Mouse (Mus musculus): Measurements from ENCODE around the gene Alg6. TPM values are rescaled to one million over a fixed set of nuclear protein-coding genes. Genes with fewer than 3 reads are reported as not detected.

The Alg6 gene
- 1 to 10 TPM; 6.7 to 7.2 TPM for total RNA-seq (2021)
- long read RNA-seq, experiment 1, partial matches to known transcripts, result 0 of 3 reads
- long read RNA-seq, experiment 1, other reads (novel, unspliced or antisense), result 3 of 3 reads
- long read RNA-seq, experiment 2, partial matches to known transcripts, result 0 of 8 reads
- long read RNA-seq, experiment 2, other reads (novel, unspliced or antisense), result 5 of 8 reads

- peak; percentile 97 for DNase-seq
- intact Hi-C loops (cut with DNase I; ENCODE audit: low total_unique reads), result loop anchor here (5.0 kb wide), 1 partner anchor 53 kb away; no protein-coding TSS in a partner anchor
Measured at GRCm38 (mm10) chr4:99714904-99715782, at the start of gene Alg6. Gene Alg6, plus strand, starts transcription at chr4:99715664.

- intact Hi-C loops (cut with DNase I; ENCODE audit: low total_unique reads), result no loop called here
- DNase-seq, result no peak
Measured at GRCm38 (mm10) chr4:99670203-99670851, 45.1 kb upstream of the Alg6 start.

- intact Hi-C loops (cut with DNase I; ENCODE audit: low total_unique reads), result no loop called here
- no peak for DNase-seq
Measured at GRCm38 (mm10) chr4:99675191-99675590, 40.3 kb upstream of the Alg6 start.

- intact Hi-C loops (cut with DNase I; ENCODE audit: low total_unique reads), result no loop called here
- DNase-seq, result no peak
Measured at GRCm38 (mm10) chr4:99683941-99684340, 31.5 kb upstream of the Alg6 start.

- no peak for DNase-seq
- intact Hi-C loops (cut with DNase I; ENCODE audit: low total_unique reads), result no loop called here
Measured at GRCm38 (mm10) chr4:99686308-99686707, 29.2 kb upstream of the Alg6 start.

- DNase-seq, result no peak
- intact Hi-C loops (cut with DNase I; ENCODE audit: low total_unique reads), result no loop called here
Measured at GRCm38 (mm10) chr4:99712583-99713183, 2.8 kb upstream of the Alg6 start.

GRCm38 (mm10) chr4:99713971-99714370, 1.5 kb upstream of the Alg6 start:
- DNase-seq, result no peak
- intact Hi-C loops (cut with DNase I; ENCODE audit: low total_unique reads), result no loop called here

- DNase-seq, result no peak
- intact Hi-C loops (cut with DNase I; ENCODE audit: low total_unique reads), result loop anchor here (5.0 kb wide), 1 partner anchor 54 kb away; no protein-coding TSS in a partner anchor
Measured at GRCm38 (mm10) chr4:99715783-99716416, 436 bp downstream of the Alg6 start.

GRCm38 (mm10) chr4:99717905-99718304, 2.4 kb downstream of the Alg6 start:
- DNase-seq, result no peak
- intact Hi-C loops (cut with DNase I; ENCODE audit: low total_unique reads), result loop anchor here (5.0 kb wide), 1 partner anchor 56 kb away; no protein-coding TSS in a partner anchor

- intact Hi-C loops (cut with DNase I; ENCODE audit: low total_unique reads), result no loop called here
- DNase-seq, result peak; percentile 36
Measured at GRCm38 (mm10) chr4:99724331-99724730, 8.9 kb downstream of the Alg6 start.

GRCm38 (mm10) chr4:99725914-99726451, 10.5 kb downstream of the Alg6 start:
- intact Hi-C loops (cut with DNase I; ENCODE audit: low total_unique reads), result no loop called here
- DNase-seq, result no peak

- intact Hi-C loops (cut with DNase I; ENCODE audit: low total_unique reads), result no loop called here
- DNase-seq, result no peak
Measured at GRCm38 (mm10) chr4:99739836-99740235, 24.4 kb downstream of the Alg6 start.

- intact Hi-C loops (cut with DNase I; ENCODE audit: low total_unique reads), result no loop called here
- DNase-seq, result no peak
Measured at GRCm38 (mm10) chr4:99752426-99752825, 37.0 kb downstream of the Alg6 start.

- no peak for DNase-seq
- intact Hi-C loops (cut with DNase I; ENCODE audit: low total_unique reads), result no loop called here
Measured at GRCm38 (mm10) chr4:99766303-99766702, 50.8 kb downstream of the Alg6 start.

GRCm38 (mm10) chr4:99766753-99767152, 51.3 kb downstream of the Alg6 start:
- intact Hi-C loops (cut with DNase I; ENCODE audit: low total_unique reads), result no loop called here
- peak; percentile 17 for DNase-seq

GRCm38 (mm10) chr4:99770555-99770954, 55.1 kb downstream of the Alg6 start:
- intact Hi-C loops (cut with DNase I; ENCODE audit: low total_unique reads), result no loop called here
- DNase-seq, result no peak

- no peak for DNase-seq
Measured at GRCm38 (mm10) chr4:99773041-99773440, 57.6 kb downstream of the Alg6 start.

GRCm38 (mm10) chr4:99792365-99792764, 76.9 kb downstream of the Alg6 start:
- intact Hi-C loops (cut with DNase I; ENCODE audit: low total_unique reads), result no loop called here

More at GRCm38 (mm10) chr4:99773041-99773440, 57.6 kb downstream of the Alg6 start:
- intact Hi-C loops (cut with DNase I; ENCODE audit: low total_unique reads), result no loop called here

More at GRCm38 (mm10) chr4:99792365-99792764, 76.9 kb downstream of the Alg6 start:
- DNase-seq, result no peak

Data from gastrocnemius, postnatal 14 days (tissue).